Mouse (Mus musculus) spleen, adult 2 months (tissue): ENCODE results near the gene Gucy1b2.

Experiments
- CTCF ChIP-seq: fragments of 200-500 bp; IDR thresholded peaks from 2 replicates; pipeline ENCODE4 v1.5.1; 2011; ENCODE audit warnings: mild to moderate bottlenecking, inconsistent platforms; ENCODE audit not compliant: insufficient read depth, insufficient read length, insufficient replicate concordance; ENCODE audit errors: extremely low read depth
- POLR2A ChIP-seq: fragments of 200-500 bp; IDR thresholded peaks from 2 replicates; pipeline ENCODE4 v1.6.1; 2011; ENCODE audit warnings: low read depth, low read length, inconsistent platforms

GRCm38 (mm10) chr14:62350890-62351289, 105.2 kb downstream of the Gucy1b2 start:
- TF ChIP-seq CTCF (no peak), POLR2A (no peak)
